ENCODE assay signal across 11 mouse cellular contexts in the genomic region with DNA sequence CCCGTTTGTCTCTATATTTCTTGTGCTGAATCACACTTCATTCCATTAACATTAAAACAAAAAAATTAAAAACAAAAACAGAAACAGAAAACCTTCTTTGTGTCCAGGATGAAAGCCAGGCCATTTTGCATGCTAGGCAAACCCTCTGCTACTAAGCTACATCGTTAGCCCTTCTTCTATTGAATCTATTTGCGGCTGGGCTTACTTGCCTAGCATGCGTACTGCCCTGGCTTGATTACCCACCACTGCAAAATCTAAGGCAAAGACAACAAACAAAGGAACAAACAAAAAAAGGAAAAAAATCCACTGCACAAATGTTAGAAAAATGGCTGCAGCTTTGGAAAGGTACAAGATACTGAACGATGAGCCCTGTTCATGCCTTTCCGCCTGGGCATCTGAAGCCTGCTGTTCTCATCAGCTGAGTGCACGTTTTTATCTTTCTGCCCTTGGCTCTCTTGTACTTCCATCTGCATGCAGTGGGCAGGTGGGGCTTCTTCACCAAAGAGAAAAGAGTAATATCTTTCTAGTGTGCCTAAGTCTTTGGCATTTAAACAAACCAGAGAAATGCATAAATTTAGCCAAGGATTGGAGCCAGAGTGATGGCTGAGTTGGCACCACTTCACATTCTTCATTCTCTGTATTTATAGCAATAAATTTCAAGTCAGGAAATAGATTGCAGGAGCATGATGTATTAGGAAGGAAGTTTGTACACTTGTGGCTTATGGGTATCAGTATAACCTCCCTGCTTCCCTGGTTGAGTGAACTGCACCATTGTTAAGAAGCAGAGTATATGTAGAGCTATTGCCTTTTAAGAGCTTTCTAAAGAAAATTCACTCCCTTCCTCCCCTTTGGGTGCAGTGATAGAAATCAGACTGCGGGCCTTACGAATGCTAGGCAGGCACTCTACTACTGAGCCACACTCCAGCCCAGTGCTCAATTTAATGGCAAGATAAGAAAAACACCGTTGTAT.
A peak's percentile ranks its signal among the peaks of the same experiment; 100 is the strongest.
DNase-seq lines count a peak whose midpoint lies in the region; ATAC-seq and TF ChIP-seq lines count a peak whose summit lies in the region.
"Had no signal": no experiment of that assay in that cellular context is flagged by ENCODE, and none has a peak within 500 bp of the region (broad histone marks: within the 10 kb centered on the region; RNA-seq: fewer than 3 reads in every experiment).

No protein-coding gene starts in this region.

- no peak for TF ChIP-seq POLR2A in cortical plate, adult 2 months (IDR thresholded peaks at IDR 0.05; ENCODE audit: extremely low read depth, insufficient read depth, low read length)
- no peak for TF ChIP-seq POLR2A in olfactory bulb, adult 2 months (IDR thresholded peaks at IDR 0.05; ENCODE audit: insufficient read depth, low read depth, low read length)

- H3K36me3 ChIP-seq in hindbrain, embryonic 13.5 days = no peaks in the 10 kb centered on the region
- no peaks in the 10 kb centered on the region for H3K36me3 ChIP-seq in hindbrain, embryonic 11.5 days (ENCODE audit: control insufficient read depth, insufficient read depth, low read length)
- no peaks in the 10 kb centered on the region for H3K36me3 ChIP-seq in kidney, embryonic 16.5 days (ENCODE audit: insufficient read depth, low read length)

- no peaks in the 10 kb centered on the region for H3K27me3 ChIP-seq in hindbrain, embryonic 13.5 days
- H3K27me3 ChIP-seq in hindbrain, embryonic 11.5 days (ENCODE audit: control insufficient read depth, insufficient read depth, low read length) = no peaks in the 10 kb centered on the region
- no peaks in the 10 kb centered on the region for H3K27me3 ChIP-seq in kidney, embryonic 16.5 days (ENCODE audit: insufficient read depth, low read length)

- DNase-seq in hindbrain, embryonic 11.5 days (ENCODE audit: low spot score) = no peak
- DNase-seq in right cerebral cortex, adult 18-20 months = peak; percentile 41
- DNase-seq in right cerebral cortex, postnatal 25 days = no peak
- DNase-seq in embryo, embryonic 9.5 days (ENCODE audit: extremely low spot score) = no peak
- DNase-seq: gastrocnemius, postnatal 14 days; lung, postnatal 4 days; thymus, adult 18-20 months had no signal

- H3K4me1 ChIP-seq in hindbrain, embryonic 13.5 days (replicated peaks) = peaks cover 12% of the 10 kb centered on the region
- no peaks in the 10 kb centered on the region for H3K4me1 ChIP-seq in hindbrain, embryonic 11.5 days (replicated peaks; ENCODE audit: control insufficient read depth, insufficient read depth, low read length)
- peaks cover 1% of the 10 kb centered on the region; the same call in 1 of the 2 replicates for H3K4me1 ChIP-seq in cortical plate, adult 2 months (ENCODE audit: control insufficient read depth, insufficient read depth, low read length)
- no peaks in the 10 kb centered on the region for H3K4me1 ChIP-seq in olfactory bulb, adult 2 months (ENCODE audit: control insufficient read depth, insufficient read depth, low read length)
- H3K4me1 ChIP-seq in kidney, embryonic 16.5 days (ENCODE audit: insufficient read depth, low read length) = 0 out of 2 replicates have a peak, but pooled peaks cover 7% of the 10 kb centered on the region

- H3K9ac ChIP-seq in hindbrain, embryonic 13.5 days = no peak overlapping the region
- H3K9ac ChIP-seq in hindbrain, embryonic 11.5 days (ENCODE audit: low read depth, low read length) = no peak overlapping the region
- H3K9ac ChIP-seq in kidney, embryonic 16.5 days (replicated peaks; ENCODE audit: low read length) = no peak overlapping the region

- 70% methylated on average over 10 of the region's 10 CpGs for WGBS in hindbrain, embryonic 13.5 days
- WGBS in hindbrain, embryonic 11.5 days = 87% methylated on average over 10 of the region's 10 CpGs
- 69% methylated on average over 10 of the region's 10 CpGs for WGBS in olfactory bulb, adult 2 months
- WGBS in kidney, embryonic 16.5 days = 82% methylated on average over 10 of the region's 10 CpGs

- no peak overlapping the region for H3K4me3 ChIP-seq in hindbrain, embryonic 13.5 days
- no peak overlapping the region for H3K4me3 ChIP-seq in hindbrain, embryonic 11.5 days (ENCODE audit: low read depth, low read length)
- H3K4me3 ChIP-seq in cortical plate, adult 2 months (ENCODE audit: insufficient read depth, low read length) = no peak overlapping the region
- no peak overlapping the region for H3K4me3 ChIP-seq in olfactory bulb, adult 2 months (ENCODE audit: insufficient read depth, low read depth, low read length)
- H3K4me3 ChIP-seq in kidney, embryonic 16.5 days (ENCODE audit: low read length) = no peak overlapping the region

- no peak for TF ChIP-seq CTCF in cortical plate, adult 2 months (IDR thresholded peaks at IDR 0.05; ENCODE audit: extremely low read depth, insufficient read depth, low read length)
- no peak for TF ChIP-seq CTCF in olfactory bulb, adult 2 months (IDR thresholded peaks at IDR 0.05; ENCODE audit: insufficient read depth, low read depth, low read length)

- peak overlapping the region; percentile 46; the same call in 1 of the 2 replicates for H3K27ac ChIP-seq in hindbrain, embryonic 13.5 days
- no peak overlapping the region for H3K27ac ChIP-seq in hindbrain, embryonic 11.5 days (ENCODE audit: low read depth, low read length)
- peak overlapping the region; percentile 70; the same call in 1 of the 2 replicates for H3K27ac ChIP-seq in cortical plate, adult 2 months (ENCODE audit: insufficient read depth, low read length)
- H3K27ac ChIP-seq in olfactory bulb, adult 2 months (ENCODE audit: insufficient read depth, low read depth, low read length) = peak overlapping the region; percentile 57
- no peak overlapping the region for H3K27ac ChIP-seq in kidney, embryonic 16.5 days (ENCODE audit: low read length)

- H3K4me2 ChIP-seq in hindbrain, embryonic 13.5 days = no peak overlapping the region
- no peak overlapping the region for H3K4me2 ChIP-seq in hindbrain, embryonic 11.5 days (replicated peaks; ENCODE audit: low read depth, low read length)
- H3K4me2 ChIP-seq in kidney, embryonic 16.5 days (replicated peaks; ENCODE audit: low read depth, low read length) = no peak overlapping the region

- ATAC-seq in hindbrain, embryonic 13.5 days (ENCODE audit: low FRiP score) = no peak
- no peak for ATAC-seq in hindbrain, embryonic 11.5 days (ENCODE audit: low FRiP score)
- ATAC-seq in kidney, embryonic 16.5 days (ENCODE audit: low FRiP score, low TSS enrichment) = no peak

- no peaks in the 10 kb centered on the region for H3K9me3 ChIP-seq in hindbrain, embryonic 13.5 days
- no peaks in the 10 kb centered on the region for H3K9me3 ChIP-seq in hindbrain, embryonic 11.5 days (ENCODE audit: control insufficient read depth, low read length)
- H3K9me3 ChIP-seq in kidney, embryonic 16.5 days (ENCODE audit: low read length) = no peaks in the 10 kb centered on the region

Comparison
In these comparisons a context has a peak if more than half of its experiments do, and no peak if none do; other contexts are left out.
1. H3K27ac ChIP-seq: peak in hindbrain, embryonic 13.5 days (single experiment), cortical plate, adult 2 months (single experiment) and olfactory bulb, adult 2 months (single experiment); none in hindbrain, embryonic 11.5 days (single experiment) and kidney, embryonic 16.5 days (single experiment).